Mouse (Mus musculus): Measurements from ENCODE around the gene Zfp428. TPM values are rescaled to one million over a fixed set of nuclear protein-coding genes. Genes with fewer than 3 reads are reported as not detected.

Gene Zfp428
- total and polyA plus RNA-seq, 3 experiments = 11.1 to 20.4 (median 15.1) TPM

- Histone ChIP-seq H3K4me1 (ENCODE audit: control insufficient read depth in 1 of 2, insufficient read depth in 2 of 2) (peaks cover 6 to 31% of the 10 kb centered on the region in 2 experiments), H3K4me3 (replicated peaks in 1 of 3; ENCODE audit: low read depth in 2 of 3, low read length in 2 of 3, poor library complexity in 1 of 3) (no peak overlapping the region), H3K9me3 (replicated peaks; ENCODE audit: low read length) (peaks cover 3% of the 10 kb centered on the region), H3K9ac (ENCODE audit: insufficient read depth, low read depth) (no peak overlapping the region), H3K27ac (ENCODE audit: insufficient read depth, low read depth) (no peak overlapping the region), H3K36me3 (replicated peaks in 1 of 2; ENCODE audit: control insufficient read depth in 1 of 2, insufficient read depth in 1 of 2, low read length in 1 of 2) (no peaks in the 10 kb centered on the region), H3K27me3 (replicated peaks) (no peaks in the 10 kb centered on the region), H3K4me2 (ENCODE audit: insufficient read depth, low read depth, poor library complexity, severe bottlenecking) (no peak overlapping the region), H3K79me2 (replicated peaks; ENCODE audit: control insufficient read depth, extremely low read depth, insufficient read depth, poor library complexity, severe bottlenecking) (no peaks in the 10 kb centered on the region)
- dilution Hi-C loops (cut with MboI; ENCODE audit: extremely low pct_ligation_motif_present, extremely low pct_unique_long_range_greater_than_20kb, low sequenced_read_pairs) = no loop called here
- TF ChIP-seq ZNF384 (IDR thresholded peaks at IDR 0.05; ENCODE audit: low read depth, low read length) (no peak), MAZ (IDR thresholded peaks at IDR 0.05; ENCODE audit: low read depth, low read length) (no peak), TCF12 (IDR thresholded peaks at IDR 0.05; ENCODE audit: low read depth, low read length) (no peak), GABPA (IDR thresholded peaks at IDR 0.05; ENCODE audit: insufficient replicate concordance, low read depth, low read length) (no peak), MYC (IDR thresholded peaks at IDR 0.05; ENCODE audit: low read depth, low read length) (no peak), E2F4 (IDR thresholded peaks at IDR 0.05; ENCODE audit: insufficient replicate concordance, low read depth, low read length) (no peak), ZKSCAN1 (IDR thresholded peaks at IDR 0.05; ENCODE audit: borderline replicate concordance, low read depth, low read length) (no peak), JUND (conservative IDR thresholded peaks at IDR 0.05; ENCODE audit: low read depth, low read length) (no peak), SIN3A (IDR thresholded peaks at IDR 0.05; ENCODE audit: low read length) (no peak), NELFE (IDR thresholded peaks at IDR 0.05; ENCODE audit: low read depth, low read length) (no peak), JUN (IDR thresholded peaks at IDR 0.05; ENCODE audit: insufficient read depth, low read depth, low read length) (no peak)
- in situ Hi-C loops (cut with MboI; ENCODE audit: low pct_ligation_motif_present, low pct_unique_long_range_greater_than_20kb, low sequenced_read_pairs) = no loop called here
- no peak for DNase-seq (ENCODE audit: extremely low read depth)
These were observed 16.0 kb downstream of the Zfp428 start for GRCm38 (mm10) chr7:24522805-24523204.

- no peak overlapping the region for H3K27ac ChIP-seq (ENCODE audit: insufficient read depth, low read depth)
- peaks cover 3 to 31% of the 10 kb centered on the region in 2 experiments for H3K4me1 ChIP-seq (ENCODE audit: control insufficient read depth in 1 of 2, insufficient read depth in 2 of 2)
- no peaks in the 10 kb centered on the region for H3K36me3 ChIP-seq (replicated peaks in 1 of 2; ENCODE audit: control insufficient read depth in 1 of 2, insufficient read depth in 1 of 2, low read length in 1 of 2)
- peaks cover 3% of the 10 kb centered on the region for H3K9me3 ChIP-seq (replicated peaks; ENCODE audit: low read length)
- TF ChIP-seq EP300 (IDR thresholded peaks at IDR 0.05; ENCODE audit: low read length) (0 out of 2 replicates have a peak, but pooled peaks have one; percentile 51), BHLHE40 (IDR thresholded peaks at IDR 0.05; ENCODE audit: low read depth, low read length) (0 out of 2 replicates have a peak, but pooled peaks have one; percentile 20), ETS1 (conservative IDR thresholded peaks at IDR 0.05; ENCODE audit: low read depth, low read length) (no peak; the same call in 1 of the 2 replicates), TCF12 (IDR thresholded peaks at IDR 0.05; ENCODE audit: low read depth, low read length) (0 out of 2 replicates have a peak, but pooled peaks have one; percentile 41)
- in situ Hi-C loops (cut with MboI; ENCODE audit: low pct_ligation_motif_present, low pct_unique_long_range_greater_than_20kb, low sequenced_read_pairs) (no loop called here), dilution Hi-C loops (cut with MboI; ENCODE audit: extremely low pct_ligation_motif_present, extremely low pct_unique_long_range_greater_than_20kb, low sequenced_read_pairs) (no loop called here)
- no peaks in the 10 kb centered on the region for H3K79me2 ChIP-seq (replicated peaks; ENCODE audit: control insufficient read depth, extremely low read depth, insufficient read depth, poor library complexity, severe bottlenecking)
- H3K4me2 ChIP-seq (ENCODE audit: insufficient read depth, low read depth, poor library complexity, severe bottlenecking) = no peak overlapping the region
- H3K4me3 ChIP-seq (replicated peaks in 1 of 3; ENCODE audit: low read depth in 2 of 3, low read length in 2 of 3, poor library complexity in 1 of 3) = no peak overlapping the region
- DNase-seq (ENCODE audit: extremely low read depth) = no peak
- no peak overlapping the region for H3K9ac ChIP-seq (ENCODE audit: insufficient read depth, low read depth)
- H3K27me3 ChIP-seq (replicated peaks) = no peaks in the 10 kb centered on the region
These were observed 16.9 kb downstream of the Zfp428 start for GRCm38 (mm10) chr7:24523723-24524122.
